ENCODE assay signal across 8 mouse cellular contexts in the genomic region with DNA sequence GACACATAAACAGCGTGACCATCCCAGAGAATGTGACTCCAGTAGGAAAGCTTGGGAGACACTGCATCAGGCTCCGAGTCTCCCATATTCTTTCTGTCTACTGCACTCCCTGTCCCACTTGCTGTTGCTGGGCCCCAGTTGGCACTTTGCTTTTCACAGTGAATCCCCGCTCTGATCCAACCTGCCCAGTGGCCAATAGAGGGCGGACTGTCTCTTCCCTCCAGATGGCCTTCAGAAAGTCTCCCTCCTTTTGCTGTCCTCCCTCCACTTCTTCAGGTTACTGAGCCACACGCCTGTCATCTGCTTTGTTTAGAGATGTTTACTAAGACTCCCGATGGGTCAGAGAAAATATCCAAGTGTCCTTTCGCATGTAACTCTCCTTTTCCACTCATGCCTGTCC. TPM values are rescaled to one million over a fixed set of nuclear protein-coding genes. Genes with fewer than 3 reads are reported as not detected.
DNase-seq lines count a peak whose midpoint lies in the region; ATAC-seq and TF ChIP-seq lines count a peak whose summit lies in the region.

No protein-coding gene starts in this region.

- H3K27ac ChIP-seq in kidney, embryonic 15.5 days, result no peak overlapping the region
- H3K27ac ChIP-seq in embryonic facial prominence, embryonic 11.5 days (replicated peaks; ENCODE audit: low read depth, low read length), result no peak overlapping the region
- no peak overlapping the region for H3K27ac ChIP-seq in neural tube, embryonic 11.5 days (ENCODE audit: low read depth, low read length)

- WGBS in kidney, embryonic 15.5 days, result 23% methylated on average over 7 of the region's 7 CpGs
- 18% methylated on average over 7 of the region's 7 CpGs for WGBS in embryonic facial prominence, embryonic 11.5 days
- 23% methylated on average over 7 of the region's 7 CpGs for WGBS in neural tube, embryonic 11.5 days

- H3K4me1 ChIP-seq in kidney, embryonic 15.5 days, result peaks cover 22% of the 10 kb centered on the region
- no peaks in the 10 kb centered on the region for H3K4me1 ChIP-seq in embryonic facial prominence, embryonic 11.5 days (ENCODE audit: control insufficient read depth, insufficient read depth, low read length)
- peaks cover 9% of the 10 kb centered on the region for H3K4me1 ChIP-seq in neural tube, embryonic 11.5 days (ENCODE audit: control insufficient read depth, insufficient read depth, low read length)

- no peaks in the 10 kb centered on the region for H3K9me3 ChIP-seq in kidney, embryonic 15.5 days (replicated peaks)
- H3K9me3 ChIP-seq in embryonic facial prominence, embryonic 11.5 days (replicated peaks; ENCODE audit: control insufficient read depth, low read length), result no peaks in the 10 kb centered on the region
- H3K9me3 ChIP-seq in neural tube, embryonic 11.5 days (ENCODE audit: control insufficient read depth, low read length), result no peaks in the 10 kb centered on the region

- DNase-seq in kidney, adult 11 months, result peak; percentile 61
- peak; percentile 71 for DNase-seq in adrenal gland, postnatal 14 days
- DNase-seq in embryonic facial prominence, embryonic 11.5 days (ENCODE audit: low spot score), result peak; percentile 68
- DNase-seq in kidney, postnatal 25 days, result peak; percentile 80 to 81
- DNase-seq in neural tube, embryonic 11.5 days (ENCODE audit: low spot score), result peak; percentile 60

- peaks cover 10% of the 10 kb centered on the region for H3K79me3 ChIP-seq in C2C12 (ENCODE audit: low read depth)

- peak; percentile 66 for TF ChIP-seq CTCF in C2C12 (IDR thresholded peaks at IDR 0.05; ENCODE audit: control insufficient read depth, insufficient read depth, insufficient read length)

- no peak overlapping the region for H3ac ChIP-seq in C2C12 (ENCODE audit: control insufficient read depth, insufficient read length, low read depth)

- peaks cover 16% of the 10 kb centered on the region for H3K79me2 ChIP-seq in C2C12 (ENCODE audit: control insufficient read depth, insufficient read depth)

- no peak overlapping the region for H3K4me2 ChIP-seq in kidney, embryonic 15.5 days
- no peak overlapping the region for H3K4me2 ChIP-seq in embryonic facial prominence, embryonic 11.5 days (ENCODE audit: low read depth, low read length)
- no peak overlapping the region for H3K4me2 ChIP-seq in neural tube, embryonic 11.5 days (ENCODE audit: low read depth)

- no peaks in the 10 kb centered on the region for H3K36me3 ChIP-seq in kidney, embryonic 15.5 days
- no peaks in the 10 kb centered on the region for H3K36me3 ChIP-seq in C2C12 (ENCODE audit: control insufficient read depth, insufficient read depth)
- no peaks in the 10 kb centered on the region for H3K36me3 ChIP-seq in embryonic facial prominence, embryonic 11.5 days (replicated peaks; ENCODE audit: control insufficient read depth, insufficient read depth, low read depth, low read length)
- H3K36me3 ChIP-seq in neural tube, embryonic 11.5 days (ENCODE audit: control insufficient read depth, insufficient read depth, low read length), result no peaks in the 10 kb centered on the region

- H3K9ac ChIP-seq in kidney, embryonic 15.5 days, result no peak overlapping the region
- H3K9ac ChIP-seq in embryonic facial prominence, embryonic 11.5 days (replicated peaks; ENCODE audit: low read length), result no peak overlapping the region
- H3K9ac ChIP-seq in neural tube, embryonic 11.5 days (ENCODE audit: low read length), result no peak overlapping the region

- H3K4me3 ChIP-seq in kidney, embryonic 15.5 days (replicated peaks), result no peak overlapping the region
- H3K4me3 ChIP-seq in C2C12 (ENCODE audit: insufficient read depth, poor library complexity, severe bottlenecking), result no peak overlapping the region
- H3K4me3 ChIP-seq in embryonic facial prominence, embryonic 11.5 days (ENCODE audit: low read depth, low read length), result no peak overlapping the region
- H3K4me3 ChIP-seq in neural tube, embryonic 11.5 days (ENCODE audit: low read depth, low read length), result no peak overlapping the region

- ATAC-seq in kidney, embryonic 15.5 days (replicated peaks; ENCODE audit: low FRiP score), result no peak
- ATAC-seq in embryonic facial prominence, embryonic 11.5 days (replicated peaks; ENCODE audit: insufficient number of reproducible peaks, low FRiP score, low TSS enrichment, low read depth), result no peak
- ATAC-seq in neural tube, embryonic 11.5 days (ENCODE audit: insufficient read depth, low FRiP score, low TSS enrichment), result no peak
- no peak; the same call in 1 of the 2 replicates for ATAC-seq in frontal cortex, adult (ENCODE audit: low TSS enrichment)

- peaks cover 6% of the 10 kb centered on the region; the same call in 1 of the 2 replicates for H3K27me3 ChIP-seq in kidney, embryonic 15.5 days
- H3K27me3 ChIP-seq in C2C12 (ENCODE audit: control insufficient read depth, insufficient read depth, insufficient read length), result no peaks in the 10 kb centered on the region
- H3K27me3 ChIP-seq in embryonic facial prominence, embryonic 11.5 days (ENCODE audit: control insufficient read depth, insufficient read depth, low read length), result no peaks in the 10 kb centered on the region
- 0 out of 2 replicates have a peak, but pooled peaks cover 5% of the 10 kb centered on the region for H3K27me3 ChIP-seq in neural tube, embryonic 11.5 days (ENCODE audit: control insufficient read depth, insufficient read depth, low read length)

TF ChIP-seq in C2C12, 6 proteins besides CTCF, POLR2A, EP300 and RAD21:
- TF ChIP-seq MYOD1 (IDR thresholded peaks at IDR 0.05; ENCODE audit: control insufficient read depth, insufficient read length, low read depth), result no peak
- TF ChIP-seq MAX (IDR thresholded peaks at IDR 0.05), result no peak
- TF ChIP-seq MYOG (IDR thresholded peaks at IDR 0.05; ENCODE audit: control insufficient read depth, extremely low read depth, insufficient read length), result no peak
- no peak for TF ChIP-seq CEBPB (IDR thresholded peaks at IDR 0.05; ENCODE audit: low read depth)
- TF ChIP-seq USF1 (IDR thresholded peaks at IDR 0.05; ENCODE audit: low read depth), result no peak
- no peak for TF ChIP-seq FOSL1 (IDR thresholded peaks at IDR 0.05; ENCODE audit: insufficient read depth, low read length, poor library complexity, severe bottlenecking)
TF ChIP-seq in C2C12: peak in this region for 0.

RNA-seq across cellular contexts. Expression of gene Crim1, which starts 2.9 kb away (rescaled TPM):
- 6.2 and 6.5 TPM in 2 replicates for polyA plus RNA-seq in kidney, embryonic 15.5 days (2015; fragmentation: Nextera tagmentation; extraction: Ambion mirVana)
- 7.1 TPM for polyA plus RNA-seq in C2C12 (2012; fragmentation: generic; extraction: Trizol)
- 31.4 and 36.7 TPM in 2 replicates for total RNA-seq in adrenal gland, postnatal 14 days (2021)
- polyA plus RNA-seq in embryonic facial prominence, embryonic 11.5 days (2014; fragmentation: Nextera tagmentation; extraction: Ambion mirVana), result 3.3 TPM in 2 replicates
- 5.6 and 7.9 TPM in 2 replicates for polyA plus RNA-seq in neural tube, embryonic 11.5 days (2014; fragmentation: Nextera tagmentation; extraction: Ambion mirVana)
